Mouse (Mus musculus) heart, postnatal 0 days (tissue): ENCODE results near the gene Rap1gap.

ENCODE experiments used
- CTCF ChIP-seq: IDR thresholded peaks from 2 replicates; pipeline ENCODE4 v1.5.1; 2016; ENCODE audit warnings: antibody characterized with exemption, control low read depth, low read depth
- EP300 ChIP-seq: IDR thresholded peaks from 2 replicates; pipeline ENCODE4 v1.6.1; 2016; ENCODE audit warnings: antibody characterized with exemption, low read depth

- TF ChIP-seq CTCF = no peak
- TF ChIP-seq EP300 = no peak
Observed at GRCm38 (mm10) chr4:137728399-137729154, 64.1 kb downstream of the Rap1gap start.
